Mouse (Mus musculus): ENCODE measurements at regions not wholly inside any gene's neighbourhood (a gene's known extent, or its start where the extent isn't known, plus 50 kb on each side); places are given as distances from the start of the nearest gene placed in this dataset.
A peak's percentile ranks its signal among the peaks of the same experiment; 100 is the strongest.

DNA sequence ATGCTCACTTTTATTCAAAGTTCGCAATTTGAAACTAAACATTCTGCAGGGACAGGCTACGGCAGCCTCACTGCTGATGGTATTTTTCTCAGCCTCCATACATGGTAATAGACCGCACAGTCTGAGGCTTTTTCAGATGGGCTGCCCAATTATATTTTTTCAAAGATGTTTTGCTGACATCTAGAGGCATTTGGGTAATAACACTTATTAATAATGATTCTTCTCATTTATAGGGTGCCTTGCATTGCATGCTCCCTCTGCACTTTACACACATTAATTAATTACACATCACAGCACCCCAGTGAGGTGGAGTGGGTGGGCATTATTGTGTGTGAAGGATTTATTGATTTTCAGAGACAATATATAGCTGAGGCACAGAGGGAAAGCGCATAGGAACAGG, 644.5 kb downstream of the Pkhd1 start:
- peak; percentile 6 to 24 for DNase-seq

DNA sequence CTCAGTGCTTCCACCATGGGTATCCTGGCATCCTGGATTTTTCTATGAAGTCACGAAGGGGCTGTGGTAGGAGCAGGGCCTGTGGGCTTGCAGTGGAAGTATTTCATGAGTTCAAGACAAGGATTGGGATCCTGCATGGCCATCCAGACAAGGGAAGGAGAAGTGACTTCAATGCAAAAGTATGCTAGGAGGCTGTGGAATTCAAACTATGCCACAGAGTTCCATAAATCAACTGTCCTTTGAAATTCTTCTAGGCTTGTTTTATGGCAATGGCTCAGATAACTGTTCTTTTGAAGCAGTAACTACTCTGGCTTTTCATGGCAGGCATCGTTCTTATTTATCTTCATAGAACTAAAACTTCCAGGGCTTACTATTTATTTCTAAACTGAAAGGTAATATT, 643.9 kb downstream of the Pkhd1 start:
- DNase-seq = no peak

DNA sequence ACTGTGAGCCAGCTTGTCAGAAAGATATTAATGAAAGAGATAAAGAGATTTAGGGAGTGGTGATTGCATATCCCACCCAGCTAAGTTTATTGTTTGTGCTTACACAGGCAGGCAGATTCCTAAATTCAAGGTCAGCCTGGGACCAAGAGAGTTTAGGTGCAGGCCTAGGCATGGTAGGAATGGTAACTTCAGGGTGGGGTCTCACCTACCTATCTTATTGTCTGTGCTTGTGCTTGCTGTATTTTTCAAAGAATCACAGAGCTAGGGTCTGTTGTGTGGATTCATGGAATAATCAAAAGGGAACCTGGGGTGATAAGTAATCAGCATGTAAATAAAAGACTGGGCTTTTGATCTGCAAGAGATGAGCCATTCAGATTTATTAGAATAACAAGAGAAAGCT, 642.4 kb downstream of the Pkhd1 start:
- no peak for DNase-seq

DNA sequence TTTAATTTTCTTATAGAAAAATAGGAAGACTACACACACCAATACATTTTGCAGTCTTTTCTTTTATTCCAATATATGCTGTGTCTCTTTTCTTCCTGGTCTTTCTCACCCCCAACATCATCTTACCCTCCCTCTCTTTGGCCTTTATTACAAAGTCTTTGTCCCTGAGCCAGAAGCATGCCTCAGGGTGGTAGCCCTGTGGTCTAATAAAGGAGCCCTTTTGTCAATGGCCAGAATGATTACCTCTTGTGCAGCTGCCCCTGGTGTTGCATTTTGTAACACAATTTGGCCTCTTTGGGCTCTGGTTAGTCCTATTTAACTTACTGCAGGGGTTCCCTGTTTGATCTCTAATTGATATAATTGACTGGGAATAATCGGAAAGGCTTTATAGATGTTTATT, 636.7 kb downstream of the Pkhd1 start:
- DNase-seq = no peak

DNA sequence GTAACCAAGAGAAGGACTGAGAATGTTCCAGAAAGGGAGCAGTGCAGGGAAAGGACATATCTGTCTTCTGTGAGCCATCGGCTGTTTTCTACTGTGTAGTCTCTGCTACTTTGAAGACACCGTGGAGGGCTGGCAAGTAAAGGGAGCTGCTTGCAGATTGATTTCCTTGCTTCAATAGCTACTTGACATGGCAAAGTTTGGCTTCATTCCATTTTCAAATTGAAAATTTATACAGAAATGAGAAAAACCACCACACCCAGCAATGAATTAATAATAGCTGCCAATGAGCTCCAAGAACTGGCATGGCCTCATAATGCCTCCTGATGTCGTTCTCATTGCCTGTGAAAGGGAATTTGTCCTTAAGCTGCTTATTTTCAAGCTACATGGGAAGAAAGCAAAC, 635.1 kb downstream of the Pkhd1 start:
- DNase-seq = peak; percentile 5 to 12

DNA sequence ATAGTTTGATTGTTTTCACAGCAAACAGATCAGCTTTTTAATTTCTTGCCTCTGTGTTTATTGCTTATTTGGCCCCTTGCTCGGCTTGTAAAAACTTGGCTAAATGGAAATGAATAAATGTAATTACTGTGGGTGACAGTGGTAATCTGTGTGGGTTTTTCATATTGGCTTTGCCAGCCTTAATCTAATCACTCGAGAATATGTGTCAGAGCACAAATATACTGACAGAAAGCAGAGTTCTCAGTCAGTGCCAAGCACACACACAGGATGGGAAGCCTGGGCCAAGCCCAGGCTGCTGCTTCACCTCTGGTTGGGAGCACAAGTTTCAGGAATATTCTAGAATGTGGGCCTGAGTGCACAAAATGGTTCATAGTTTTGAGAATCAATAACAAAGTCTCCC, 634.4 kb downstream of the Pkhd1 start:
- no peak for DNase-seq

DNA sequence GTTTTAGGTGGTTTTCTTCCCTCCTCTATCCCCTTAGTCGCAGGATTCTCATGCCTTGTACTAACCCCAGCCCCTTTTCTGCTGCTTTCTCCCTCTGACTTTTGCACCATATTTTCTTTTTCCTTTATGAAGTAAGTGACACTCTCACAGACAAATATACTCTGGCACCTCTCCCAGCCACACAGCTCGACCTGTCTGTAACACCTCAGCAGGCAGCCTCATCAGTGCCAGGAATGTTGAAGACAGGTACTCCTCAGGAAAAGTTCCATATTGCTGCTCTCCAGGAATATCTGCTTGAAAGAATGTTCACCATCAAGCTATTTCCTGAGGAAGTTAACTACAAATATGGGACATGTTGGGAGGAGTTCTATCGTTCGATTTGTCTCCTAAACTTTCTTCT, 627.9 kb downstream of the Pkhd1 start:
- DNase-seq = peak; percentile 33 to 59

All from cerebellum, postnatal 14 days (tissue).